Mouse (Mus musculus): Measurements from ENCODE around the gene Mat1a. TPM values are rescaled to one million over a fixed set of nuclear protein-coding genes. Genes with fewer than 3 reads are reported as not detected.

The Mat1a gene
- polyA plus RNA-seq, 1 experiment: 0.57 TPM

GRCm38 (mm10) chr14:41072944-41073275, 31.9 kb upstream of the Mat1a start:
- no peaks in the 10 kb centered on the region for H3K4me1 ChIP-seq (replicated peaks; ENCODE audit: control insufficient read depth, insufficient read depth, low read length)
- H3K4me3 ChIP-seq (ENCODE audit: control insufficient read depth, insufficient read depth, low read length): no peak overlapping the region
- H3K36me3 ChIP-seq (ENCODE audit: control insufficient read depth, insufficient read depth, low read length): no peaks in the 10 kb centered on the region
- WGBS: 7% methylated on average over 8 of the region's 8 CpGs
- no peaks in the 10 kb centered on the region for H3K27me3 ChIP-seq (ENCODE audit: control insufficient read depth, insufficient read depth, low read length)
- no peak for DNase-seq
- TF ChIP-seq CTCF (IDR thresholded peaks at IDR 0.05; ENCODE audit: borderline replicate concordance, control insufficient read depth, extremely low read depth, insufficient read depth, low read length, poor library complexity) (no peak), POLR2A (IDR thresholded peaks at IDR 0.05; ENCODE audit: control insufficient read depth, extremely low read depth, insufficient read depth, low read length, poor library complexity) (no peak)
- no peak overlapping the region for H3K27ac ChIP-seq (ENCODE audit: control insufficient read depth, insufficient read depth, low read length)

- TF ChIP-seq POLR2A (IDR thresholded peaks at IDR 0.05; ENCODE audit: control insufficient read depth, extremely low read depth, insufficient read depth, low read length, poor library complexity) (no peak), CTCF (IDR thresholded peaks at IDR 0.05; ENCODE audit: borderline replicate concordance, control insufficient read depth, extremely low read depth, insufficient read depth, low read length, poor library complexity) (no peak)
- Histone ChIP-seq H3K36me3 (ENCODE audit: control insufficient read depth, insufficient read depth, low read length) (no peaks in the 10 kb centered on the region), H3K27me3 (ENCODE audit: control insufficient read depth, insufficient read depth, low read length) (no peaks in the 10 kb centered on the region), H3K4me3 (ENCODE audit: control insufficient read depth, insufficient read depth, low read length) (no peak overlapping the region), H3K27ac (ENCODE audit: control insufficient read depth, insufficient read depth, low read length) (no peak overlapping the region), H3K4me1 (replicated peaks; ENCODE audit: control insufficient read depth, insufficient read depth, low read length) (no peaks in the 10 kb centered on the region)
- WGBS: 85% methylated on average over 2 of the region's 2 CpGs
- DNase-seq: no peak
These were observed 22.4 kb upstream of the Mat1a start for GRCm38 (mm10) chr14:41082408-41082807.

GRCm38 (mm10) chr14:41087509-41087908, 17.3 kb upstream of the Mat1a start:
- whole genome bisulfite sequencing: 91% methylated on average over 1 of the region's 1 CpGs
- Histone ChIP-seq H3K4me3 (ENCODE audit: control insufficient read depth, insufficient read depth, low read length) (no peak overlapping the region), H3K27me3 (ENCODE audit: control insufficient read depth, insufficient read depth, low read length) (no peaks in the 10 kb centered on the region), H3K36me3 (ENCODE audit: control insufficient read depth, insufficient read depth, low read length) (no peaks in the 10 kb centered on the region), H3K4me1 (replicated peaks; ENCODE audit: control insufficient read depth, insufficient read depth, low read length) (no peaks in the 10 kb centered on the region), H3K27ac (ENCODE audit: control insufficient read depth, insufficient read depth, low read length) (no peak overlapping the region)
- TF ChIP-seq CTCF (IDR thresholded peaks at IDR 0.05; ENCODE audit: borderline replicate concordance, control insufficient read depth, extremely low read depth, insufficient read depth, low read length, poor library complexity): no peak
- TF ChIP-seq POLR2A (IDR thresholded peaks at IDR 0.05; ENCODE audit: control insufficient read depth, extremely low read depth, insufficient read depth, low read length, poor library complexity): no peak
- peak; percentile 31 for DNase-seq

- no peak overlapping the region for H3K4me3 ChIP-seq (ENCODE audit: control insufficient read depth, insufficient read depth, low read length)
- no peak overlapping the region for H3K27ac ChIP-seq (ENCODE audit: control insufficient read depth, insufficient read depth, low read length)
- 54% methylated on average over 8 of the region's 8 CpGs for WGBS
- H3K36me3 ChIP-seq (ENCODE audit: control insufficient read depth, insufficient read depth, low read length): no peaks in the 10 kb centered on the region
- no peaks in the 10 kb centered on the region for H3K27me3 ChIP-seq (ENCODE audit: control insufficient read depth, insufficient read depth, low read length)
- TF ChIP-seq CTCF (IDR thresholded peaks at IDR 0.05; ENCODE audit: borderline replicate concordance, control insufficient read depth, extremely low read depth, insufficient read depth, low read length, poor library complexity): no peak
- H3K4me1 ChIP-seq (replicated peaks; ENCODE audit: control insufficient read depth, insufficient read depth, low read length): no peaks in the 10 kb centered on the region
- DNase-seq: peak; percentile 30
These were observed 14.1 kb upstream of the Mat1a start for GRCm38 (mm10) chr14:41090777-41091176.

GRCm38 (mm10) chr14:41094114-41094513, 10.7 kb upstream of the Mat1a start:
- H3K27ac ChIP-seq (ENCODE audit: control insufficient read depth, insufficient read depth, low read length): no peak overlapping the region
- no peaks in the 10 kb centered on the region for H3K27me3 ChIP-seq (ENCODE audit: control insufficient read depth, insufficient read depth, low read length)
- no peak overlapping the region for H3K4me3 ChIP-seq (ENCODE audit: control insufficient read depth, insufficient read depth, low read length)
- 60% methylated on average over 1 of the region's 1 CpGs for WGBS
- H3K36me3 ChIP-seq (ENCODE audit: control insufficient read depth, insufficient read depth, low read length): no peaks in the 10 kb centered on the region
- DNase-seq: no peak
- H3K4me1 ChIP-seq (replicated peaks; ENCODE audit: control insufficient read depth, insufficient read depth, low read length): no peaks in the 10 kb centered on the region
- TF ChIP-seq POLR2A (IDR thresholded peaks at IDR 0.05; ENCODE audit: control insufficient read depth, extremely low read depth, insufficient read depth, low read length, poor library complexity) (no peak), CTCF (IDR thresholded peaks at IDR 0.05; ENCODE audit: borderline replicate concordance, control insufficient read depth, extremely low read depth, insufficient read depth, low read length, poor library complexity) (no peak)

- Histone ChIP-seq H3K27me3 (ENCODE audit: control insufficient read depth, insufficient read depth, low read length) (no peaks in the 10 kb centered on the region), H3K27ac (ENCODE audit: control insufficient read depth, insufficient read depth, low read length) (no peak overlapping the region), H3K4me1 (replicated peaks; ENCODE audit: control insufficient read depth, insufficient read depth, low read length) (no peaks in the 10 kb centered on the region), H3K36me3 (ENCODE audit: control insufficient read depth, insufficient read depth, low read length) (no peaks in the 10 kb centered on the region), H3K4me3 (ENCODE audit: control insufficient read depth, insufficient read depth, low read length) (no peak overlapping the region)
- TF ChIP-seq POLR2A (IDR thresholded peaks at IDR 0.05; ENCODE audit: control insufficient read depth, extremely low read depth, insufficient read depth, low read length, poor library complexity): no peak
- no peak for TF ChIP-seq CTCF (IDR thresholded peaks at IDR 0.05; ENCODE audit: borderline replicate concordance, control insufficient read depth, extremely low read depth, insufficient read depth, low read length, poor library complexity)
- WGBS: 95% methylated on average over 3 of the region's 3 CpGs
- DNase-seq: no peak
These were observed 8.5 kb upstream of the Mat1a start for GRCm38 (mm10) chr14:41096296-41096860.

- TF ChIP-seq POLR2A (IDR thresholded peaks at IDR 0.05; ENCODE audit: control insufficient read depth, extremely low read depth, insufficient read depth, low read length, poor library complexity) (no peak), CTCF (IDR thresholded peaks at IDR 0.05; ENCODE audit: borderline replicate concordance, control insufficient read depth, extremely low read depth, insufficient read depth, low read length, poor library complexity) (no peak)
- no peaks in the 10 kb centered on the region for H3K4me1 ChIP-seq (replicated peaks; ENCODE audit: control insufficient read depth, insufficient read depth, low read length)
- no peaks in the 10 kb centered on the region for H3K27me3 ChIP-seq (ENCODE audit: control insufficient read depth, insufficient read depth, low read length)
- H3K36me3 ChIP-seq (ENCODE audit: control insufficient read depth, insufficient read depth, low read length): no peaks in the 10 kb centered on the region
- H3K27ac ChIP-seq (ENCODE audit: control insufficient read depth, insufficient read depth, low read length): no peak overlapping the region
- no peak overlapping the region for H3K4me3 ChIP-seq (ENCODE audit: control insufficient read depth, insufficient read depth, low read length)
- 97% methylated on average over 1 of the region's 1 CpGs for WGBS
- DNase-seq: no peak
These were observed 6.1 kb upstream of the Mat1a start for GRCm38 (mm10) chr14:41098726-41099125.
